8 mouse cellular contexts compared by ENCODE assay signal in genomic region chr2:70278425-70279277, GRCm38 (mm10).
A peak's percentile ranks its signal among the peaks of the same experiment; 100 is the strongest.
DNase-seq lines count a peak whose midpoint lies in the region; ATAC-seq and TF ChIP-seq lines count a peak whose summit lies in the region.

No protein-coding gene starts in this region.

- ATAC-seq in kidney, embryonic 15.5 days (replicated peaks; ENCODE audit: low FRiP score) = no peak
- ATAC-seq in monocyte, adult 5-6 weeks (replicated peaks; ENCODE audit: insufficient number of reproducible peaks, low FRiP score, low TSS enrichment, poor library complexity, severe bottlenecking) = no peak
- no peak for ATAC-seq in granulocyte monocyte progenitor cell, adult 5-6 weeks (replicated peaks; ENCODE audit: poor library complexity, severe bottlenecking)

- no peak overlapping the region for H3K9ac ChIP-seq in kidney, embryonic 15.5 days

- H3K27ac ChIP-seq in kidney, adult 2 months (ENCODE audit: insufficient read depth, low read depth, low read length) = no peak overlapping the region
- no peak overlapping the region for H3K27ac ChIP-seq in kidney, embryonic 15.5 days

- H3K4me3 ChIP-seq in kidney, adult 2 months (ENCODE audit: insufficient read depth, low read depth, low read length) = no peak overlapping the region
- H3K4me3 ChIP-seq in kidney, embryonic 15.5 days (replicated peaks) = no peak overlapping the region
- no peak overlapping the region for H3K4me3 ChIP-seq in lung, adult 2 months (replicated peaks; ENCODE audit: extremely low read depth, low read depth, low read length)

- no peak for TF ChIP-seq POLR2A in kidney, adult 2 months (IDR thresholded peaks at IDR 0.05; ENCODE audit: low read depth, low read length)
- TF ChIP-seq POLR2A in lung, adult 2 months (IDR thresholded peaks at IDR 0.05; ENCODE audit: borderline replicate concordance, extremely low read depth, low read depth, low read length) = no peak

- DNase-seq in kidney, adult 2 months = peak; percentile 52
- peak; percentile 83 for DNase-seq in WW6 (ENCODE audit: low read depth, low spot score)
- DNase-seq in cerebellum, adult 18-20 months = peak; percentile 20 to 23
- peak; percentile 36 for DNase-seq in lung, adult 2 months
- no peak for DNase-seq in spleen, postnatal 14 days (ENCODE audit: low spot score in 2 of 2)

- peak; percentile 76 for TF ChIP-seq CTCF in kidney, adult 2 months (conservative IDR thresholded peaks at IDR 0.05; ENCODE audit: insufficient read depth, insufficient read length, low read depth, low read length)
- peak; percentile 69 for TF ChIP-seq CTCF in lung, adult 2 months (IDR thresholded peaks at IDR 0.05; ENCODE audit: insufficient read depth, low read length)

- no peaks in the 10 kb centered on the region for H3K36me3 ChIP-seq in kidney, adult 2 months (ENCODE audit: control insufficient read depth, insufficient read depth, low read length)
- no peaks in the 10 kb centered on the region for H3K36me3 ChIP-seq in kidney, embryonic 15.5 days

- H3K4me2 ChIP-seq in kidney, embryonic 15.5 days = no peak overlapping the region

- H3K27me3 ChIP-seq in kidney, adult 2 months (replicated peaks; ENCODE audit: control insufficient read depth, insufficient read depth, low read length) = no peaks in the 10 kb centered on the region
- peaks cover 7% of the 10 kb centered on the region; the same call in 1 of the 2 replicates for H3K27me3 ChIP-seq in kidney, embryonic 15.5 days

- H3K4me1 ChIP-seq in kidney, adult 2 months (ENCODE audit: control insufficient read depth, insufficient read depth, low read length) = no peaks in the 10 kb centered on the region
- peaks cover 3% of the 10 kb centered on the region; the same call in 1 of the 2 replicates for H3K4me1 ChIP-seq in kidney, embryonic 15.5 days
- H3K4me1 ChIP-seq in lung, adult 2 months (ENCODE audit: control insufficient read depth, insufficient read depth, low read length) = no peaks in the 10 kb centered on the region

- H3K9me3 ChIP-seq in kidney, embryonic 15.5 days (replicated peaks) = no peaks in the 10 kb centered on the region

- WGBS in kidney, adult 2 months = 27% methylated on average over 13 of the region's 13 CpGs
- 17% methylated on average over 13 of the region's 13 CpGs for WGBS in kidney, embryonic 15.5 days
- 18% methylated on average over 13 of the region's 13 CpGs for WGBS in lung, adult 2 months

Comparison
In these comparisons a context has a peak if more than half of its experiments do, and no peak if none do; other contexts are left out.
1. DNase-seq: peak in kidney, adult 2 months (single experiment), WW6 (single experiment), cerebellum, adult 18-20 months (2 of 2) and lung, adult 2 months (single experiment); none in spleen, postnatal 14 days (0 of 2).